Mouse (Mus musculus): ENCODE data around the gene Atp6v1fnb.

The Atp6v1fnb gene

GRCm38 (mm10) chr6:29471137-29471536 lies at the start of gene Atp6v1fnb:
TSS of gene Atp6v1fnb (plus strand) at chr6:29471437.
- no peak for DNase-seq (ENCODE audit: extremely low spot score, low read depth, low spot score)

GRCm38 (mm10) chr6:29425118-29425517 lies 46.1 kb upstream of the Atp6v1fnb start:
- no peak for DNase-seq (ENCODE audit: extremely low spot score, low read depth, low spot score)

DNA sequence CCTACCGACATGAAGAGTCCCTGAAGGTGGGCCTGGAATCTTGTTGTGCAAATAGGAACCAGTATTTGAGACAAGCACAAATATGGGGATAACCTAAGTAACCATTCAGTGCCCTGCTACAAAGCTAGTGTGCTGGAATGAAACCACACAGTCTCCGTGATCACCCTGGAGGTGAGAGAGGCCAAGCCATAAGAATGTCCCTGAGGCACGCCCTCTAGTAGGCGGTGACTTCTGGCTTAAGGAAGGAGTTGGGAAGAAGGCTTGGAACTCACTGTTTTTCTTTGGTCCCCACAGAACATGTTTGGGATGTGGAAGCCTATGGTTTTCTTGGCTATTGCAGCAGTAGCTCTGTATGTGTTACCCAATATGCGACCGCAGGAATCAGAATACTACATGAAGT lies 44.9 kb upstream of the Atp6v1fnb start:
- no peak for DNase-seq (ENCODE audit: extremely low spot score, low read depth, low spot score)

- DNase-seq (ENCODE audit: extremely low spot score, low read depth, low spot score), result no peak
Measured at GRCm38 (mm10) chr6:29428171-29428570, 43.1 kb upstream of the Atp6v1fnb start.

- no peak for DNase-seq (ENCODE audit: extremely low spot score, low read depth, low spot score)
Measured at GRCm38 (mm10) chr6:29430681-29431420, 40.4 kb upstream of the Atp6v1fnb start.

DNA sequence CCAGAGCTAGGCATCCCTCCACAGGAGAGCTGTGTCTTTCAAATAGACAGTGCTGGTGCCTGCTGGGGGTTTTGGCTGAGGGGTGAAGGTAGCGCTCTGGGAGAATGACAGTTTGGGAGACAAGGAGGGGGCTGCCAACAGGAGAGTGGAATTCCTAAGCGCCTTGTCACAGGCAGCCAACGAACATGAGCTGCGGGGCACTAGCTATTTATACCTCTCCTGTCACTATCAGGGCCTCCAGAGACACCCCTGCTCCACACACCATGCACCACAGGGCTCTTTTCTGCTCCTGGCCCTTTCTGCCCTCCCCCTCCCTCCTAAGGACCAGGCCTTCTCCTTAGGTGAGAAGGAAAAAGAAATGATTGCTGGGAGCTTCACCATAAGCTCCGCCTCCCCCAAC lies 39.8 kb upstream of the Atp6v1fnb start:
- DNase-seq (ENCODE audit: extremely low spot score, low read depth, low spot score), result no peak

GRCm38 (mm10) chr6:29432156-29432555 lies 39.1 kb upstream of the Atp6v1fnb start:
- DNase-seq (ENCODE audit: extremely low spot score, low read depth, low spot score), result no peak

DNA sequence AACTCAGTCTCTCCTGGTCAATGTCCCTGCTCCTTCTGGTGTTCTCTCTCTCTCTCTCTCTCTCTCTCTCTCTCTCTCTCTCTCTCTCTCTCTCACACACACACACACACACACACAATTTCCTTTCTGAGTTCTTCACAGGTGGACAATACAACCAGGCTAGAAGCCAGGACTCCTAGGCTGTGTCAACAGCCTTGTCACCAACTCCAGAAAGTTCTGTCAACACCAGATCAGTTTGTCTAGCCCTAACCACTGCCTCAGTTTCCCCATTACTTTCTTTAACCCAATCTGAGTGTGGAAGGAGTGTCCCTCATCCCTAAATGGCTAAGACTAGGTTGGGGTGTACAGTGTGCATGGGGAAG lies 38.6 kb upstream of the Atp6v1fnb start:
- no peak for DNase-seq (ENCODE audit: extremely low spot score, low read depth, low spot score)

- no peak for DNase-seq (ENCODE audit: extremely low spot score, low read depth, low spot score)
Measured at GRCm38 (mm10) chr6:29433038-29433803, 38.0 kb upstream of the Atp6v1fnb start, which contains the start of gene Flnc. TSS of gene Flnc (plus strand) at chr6:29433256.

DNA sequence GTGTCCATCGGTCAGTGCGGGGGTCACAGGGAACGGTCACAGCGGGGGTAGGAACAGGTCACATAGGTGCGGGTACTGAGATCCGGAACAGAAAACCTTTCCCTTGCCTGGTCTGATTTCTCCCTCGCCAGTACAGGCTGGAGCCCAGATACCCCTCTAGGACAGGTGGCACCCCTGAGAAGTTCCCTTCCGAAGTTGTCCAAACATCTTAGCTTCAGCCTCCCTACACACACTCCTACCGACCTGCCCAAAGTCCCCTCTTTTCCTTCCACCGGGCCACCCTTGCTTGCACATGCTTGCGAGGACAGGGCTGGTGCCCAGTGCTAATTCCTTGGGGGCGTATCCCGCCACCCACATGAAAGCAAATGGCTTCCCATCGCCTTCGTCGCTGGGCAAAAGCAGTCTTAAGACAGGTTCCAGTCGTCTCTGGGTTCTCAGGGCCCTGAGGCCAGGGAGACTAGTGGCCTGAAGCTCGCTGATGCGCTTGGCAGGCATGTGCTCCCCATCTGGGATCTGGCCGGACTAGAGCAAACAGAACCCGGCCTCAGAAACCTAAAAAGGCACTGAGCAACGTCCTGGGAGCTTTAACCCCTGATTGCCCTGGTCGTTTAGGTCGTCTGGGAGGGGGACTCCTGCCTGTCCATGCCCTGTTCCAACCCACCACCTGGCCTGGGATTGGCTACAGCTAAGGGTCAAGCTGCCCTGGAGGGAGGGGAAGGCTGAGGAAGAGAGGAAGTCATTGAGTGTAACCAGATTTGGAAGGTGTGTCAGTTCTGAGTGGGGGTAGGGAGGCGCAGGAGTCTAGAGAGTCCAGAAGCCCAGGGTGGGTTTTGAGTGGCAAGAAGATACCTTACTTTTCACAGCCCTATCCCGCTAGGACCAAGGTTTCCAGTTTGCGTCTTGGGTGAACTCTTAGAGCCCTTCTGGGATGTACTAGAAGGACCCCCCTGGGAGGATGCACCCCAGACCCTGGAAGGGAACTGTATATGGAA lies 37.1 kb upstream of the Atp6v1fnb start:
- no peak for DNase-seq (ENCODE audit: extremely low spot score, low read depth, low spot score)

- DNase-seq (ENCODE audit: extremely low spot score, low read depth, low spot score), result no peak
Measured at GRCm38 (mm10) chr6:29434911-29435691, 36.1 kb upstream of the Atp6v1fnb start.

DNA sequence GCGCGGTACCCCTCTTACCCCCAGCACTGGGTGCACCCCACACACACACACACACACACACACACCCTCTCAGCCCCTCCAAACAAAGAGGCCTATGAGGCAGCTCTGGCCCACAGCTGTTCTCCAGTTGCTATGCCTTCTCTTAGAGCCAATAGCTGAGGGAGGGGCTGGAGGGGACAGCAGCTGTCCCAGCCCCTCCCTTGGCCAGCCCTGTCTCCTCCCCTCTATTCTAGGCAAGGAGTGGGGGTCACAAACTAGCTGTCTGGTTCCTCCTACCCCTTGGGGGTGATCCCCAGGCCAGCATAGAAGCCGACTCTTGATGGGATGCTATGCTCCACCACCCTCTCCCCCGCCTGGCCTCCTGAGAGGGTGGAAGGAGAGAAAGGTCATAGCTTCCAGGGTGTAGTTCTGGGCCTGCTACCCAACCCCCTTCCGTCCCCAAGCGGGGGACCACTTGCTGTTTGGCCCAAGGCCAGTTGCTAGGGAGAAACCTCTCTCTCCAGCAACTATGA lies 35.2 kb upstream of the Atp6v1fnb start:
- no peak for DNase-seq (ENCODE audit: extremely low spot score, low read depth, low spot score)

DNA sequence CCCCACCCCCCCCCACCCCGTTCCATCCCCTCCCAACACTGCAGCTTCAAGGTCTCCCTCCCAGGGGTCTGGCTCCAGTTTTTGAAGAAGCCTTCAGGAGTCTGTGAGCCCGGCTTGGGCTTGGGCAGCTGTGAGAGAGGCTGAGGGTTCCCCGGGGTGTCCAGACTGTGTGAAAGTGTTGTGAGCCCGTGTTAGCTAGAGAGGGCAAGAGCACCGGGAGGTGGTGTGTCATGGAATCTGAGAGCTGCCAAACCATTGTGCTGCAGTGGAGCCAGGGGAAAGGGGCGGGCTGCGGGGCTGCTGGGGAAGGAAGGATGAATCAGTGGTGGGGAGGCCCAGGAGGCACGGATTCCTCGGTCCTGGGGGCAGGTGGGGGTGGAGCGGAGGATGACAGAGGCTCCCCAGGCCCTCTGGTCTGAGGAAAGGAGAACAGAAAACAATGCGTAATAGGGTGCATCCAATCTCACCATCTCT lies 34.7 kb upstream of the Atp6v1fnb start:
- DNase-seq (ENCODE audit: extremely low spot score, low read depth, low spot score), result no peak

DNA sequence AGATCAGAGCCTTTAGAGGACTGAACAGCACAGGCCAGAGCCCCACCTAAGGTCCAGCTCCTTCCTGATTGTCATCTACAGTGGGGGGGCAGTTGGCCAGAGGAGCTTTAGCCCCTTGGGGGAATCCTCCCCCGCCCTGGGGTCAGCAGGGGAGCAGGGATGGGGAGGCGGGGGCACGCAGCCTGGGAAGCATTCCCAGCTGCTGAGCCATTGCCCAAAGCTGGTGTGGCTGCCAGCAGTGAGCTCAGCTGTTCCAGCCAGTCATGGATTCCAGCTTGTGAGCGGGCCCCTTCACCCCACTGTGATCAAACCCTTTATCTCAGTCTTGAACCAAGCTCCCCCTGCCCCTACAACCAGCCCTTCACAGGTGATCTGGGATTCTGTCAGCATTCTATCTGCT lies 32.0 kb upstream of the Atp6v1fnb start:
- no peak for DNase-seq (ENCODE audit: extremely low spot score, low read depth, low spot score)

GRCm38 (mm10) chr6:29439789-29440188 lies 31.4 kb upstream of the Atp6v1fnb start:
- no peak for DNase-seq (ENCODE audit: extremely low spot score, low read depth, low spot score)

GRCm38 (mm10) chr6:29444773-29445172 lies 26.5 kb upstream of the Atp6v1fnb start:
- DNase-seq (ENCODE audit: extremely low spot score, low read depth, low spot score), result no peak

GRCm38 (mm10) chr6:29445354-29445753 lies 25.9 kb upstream of the Atp6v1fnb start:
- no peak for DNase-seq (ENCODE audit: extremely low spot score, low read depth, low spot score)

DNA sequence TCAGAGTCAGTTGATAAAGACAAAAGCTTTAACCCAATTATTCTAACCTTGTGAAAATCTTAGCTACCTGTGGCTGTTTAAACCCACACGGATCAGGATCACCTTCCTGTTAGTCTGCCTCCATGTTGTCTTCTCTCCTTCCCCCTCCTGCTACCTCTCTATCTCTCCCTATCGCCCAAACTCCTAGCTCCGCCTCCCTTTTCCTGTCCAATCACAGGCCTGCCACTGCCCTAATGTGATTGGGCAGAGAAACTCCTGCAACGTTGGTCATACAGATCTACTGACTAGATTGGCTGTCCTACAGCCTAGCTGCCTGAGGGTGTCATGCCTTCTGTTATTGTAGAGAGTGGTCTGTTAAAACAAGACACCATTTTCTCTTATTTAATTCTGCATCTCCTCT lies 21.4 kb upstream of the Atp6v1fnb start:
- DNase-seq (ENCODE audit: extremely low spot score, low read depth, low spot score), result no peak

GRCm38 (mm10) chr6:29450667-29451066 lies 20.6 kb upstream of the Atp6v1fnb start:
- no peak for DNase-seq (ENCODE audit: extremely low spot score, low read depth, low spot score)

DNA sequence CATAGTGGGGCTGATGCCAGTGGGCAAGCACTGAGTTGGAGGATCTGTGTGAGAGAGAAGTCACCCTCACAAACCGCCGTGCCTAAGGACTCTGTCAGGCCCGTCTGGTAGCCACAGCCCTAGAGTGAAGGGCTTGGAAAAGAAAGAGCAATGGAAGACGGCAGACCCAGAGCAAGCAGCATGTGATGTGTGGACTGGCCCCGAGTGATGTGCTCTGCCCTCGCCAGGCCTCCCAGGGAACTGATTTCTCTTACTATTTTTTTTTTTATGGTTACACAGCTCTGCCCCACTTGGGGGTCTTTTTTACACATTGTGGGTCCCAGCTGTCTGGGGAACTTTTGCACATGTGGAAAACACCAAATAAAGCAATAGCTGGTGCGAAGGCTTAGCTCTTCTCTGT lies 9.7 kb upstream of the Atp6v1fnb start:
- DNase-seq (ENCODE audit: extremely low spot score, low read depth, low spot score), result no peak
